Mouse (Mus musculus): ENCODE results near the gene Rbm15b.

Gene Rbm15b

GRCm38 (mm10) chr9:106886828-106887702 is at the start of gene Rbm15b:
TSS of gene Rbm15b (minus strand) at chr9:106887428.
- DNase-seq (ENCODE audit: low spot score in 2 of 2) = peak; percentile 97 to 99

- no peak for DNase-seq (ENCODE audit: low spot score in 2 of 2)
Measured at GRCm38 (mm10) chr9:106934998-106935397, 47.8 kb upstream of the Rbm15b start.

- DNase-seq (ENCODE audit: low spot score in 2 of 2) = no peak
Measured at GRCm38 (mm10) chr9:106914878-106915277, 27.6 kb upstream of the Rbm15b start.

- DNase-seq (ENCODE audit: low spot score in 2 of 2) = no peak
Measured at GRCm38 (mm10) chr9:106913759-106914158, 26.5 kb upstream of the Rbm15b start.

- DNase-seq (ENCODE audit: low spot score in 2 of 2) = no peak
Measured at GRCm38 (mm10) chr9:106911624-106912023, 24.4 kb upstream of the Rbm15b start.

- no peak for DNase-seq (ENCODE audit: low spot score in 2 of 2)
Measured at GRCm38 (mm10) chr9:106908715-106909114, 21.5 kb upstream of the Rbm15b start.

- DNase-seq (ENCODE audit: low spot score in 2 of 2) = no peak
Measured at GRCm38 (mm10) chr9:106908174-106908573, 20.9 kb upstream of the Rbm15b start.

GRCm38 (mm10) chr9:106906597-106906996 is 19.4 kb upstream of the Rbm15b start:
- no peak for DNase-seq (ENCODE audit: low spot score in 2 of 2)

- DNase-seq (ENCODE audit: low spot score in 2 of 2) = no peak
Measured at GRCm38 (mm10) chr9:106903791-106904134, 16.5 kb upstream of the Rbm15b start.

GRCm38 (mm10) chr9:106903099-106903790 is 16.0 kb upstream of the Rbm15b start:
- no peak for DNase-seq (ENCODE audit: low spot score in 2 of 2)

GRCm38 (mm10) chr9:106901596-106901995 is 14.4 kb upstream of the Rbm15b start:
- DNase-seq (ENCODE audit: low spot score in 2 of 2) = no peak

GRCm38 (mm10) chr9:106898901-106899300 is 11.7 kb upstream of the Rbm15b start:
- DNase-seq (ENCODE audit: low spot score in 2 of 2) = no peak

GRCm38 (mm10) chr9:106893327-106893726 is 6.1 kb upstream of the Rbm15b start:
- no peak for DNase-seq (ENCODE audit: low spot score in 2 of 2)

- DNase-seq (ENCODE audit: low spot score in 2 of 2) = no peak
Measured at GRCm38 (mm10) chr9:106892552-106892875, 5.3 kb upstream of the Rbm15b start.

GRCm38 (mm10) chr9:106891829-106892551 is 4.8 kb upstream of the Rbm15b start, which contains the start of gene Manf:
TSS of gene Manf (minus strand) at chr9:106891979.
- DNase-seq (ENCODE audit: low spot score in 2 of 2) = peak; percentile 95 to 97

GRCm38 (mm10) chr9:106891341-106891741 is 4.1 kb upstream of the Rbm15b start:
- DNase-seq (ENCODE audit: low spot score in 2 of 2) = no peak

GRCm38 (mm10) chr9:106890496-106891240 is 3.4 kb upstream of the Rbm15b start:
- no peak for DNase-seq (ENCODE audit: low spot score in 2 of 2)

- no peak for DNase-seq (ENCODE audit: low spot score in 2 of 2)
Measured at GRCm38 (mm10) chr9:106889321-106889720, 2.1 kb upstream of the Rbm15b start.

- no peak for DNase-seq (ENCODE audit: low spot score in 2 of 2)
Measured at GRCm38 (mm10) chr9:106888346-106888745, 1.1 kb upstream of the Rbm15b start.

- peak in 1 of 2 experiments; percentile 37 for DNase-seq (ENCODE audit: low spot score in 2 of 2)
Measured at GRCm38 (mm10) chr9:106885901-106886731, 1.1 kb downstream of the Rbm15b start.
